8 mouse cellular contexts compared by ENCODE assay signal in genomic region chr1:171249913-171250600, GRCm38 (mm10). TPM values are rescaled to one million over a fixed set of nuclear protein-coding genes. Genes with fewer than 3 reads are reported as not detected.
DNase-seq lines count a peak whose midpoint lies in the region; ATAC-seq and TF ChIP-seq lines count a peak whose summit lies in the region.

Gene Adamts4, plus strand, starts transcription at chr1:171250421.

- peak within 1 kb of the TSS; percentile 41 for H3K4me3 ChIP-seq in liver, adult 2 months (ENCODE audit: insufficient read depth, low read depth, low read length)
- H3K4me3 ChIP-seq in heart, embryonic 15.5 days = peak within 1 kb of the TSS; percentile 42
- H3K4me3 ChIP-seq in midbrain, embryonic 14.5 days (replicated peaks; ENCODE audit: low read depth, low read length) = peak within 1 kb of the TSS; percentile 25
- H3K4me3 ChIP-seq in thymus, adult 2 months (ENCODE audit: control insufficient read depth, insufficient read depth, low read length) = no peak within 1 kb of the TSS

- ATAC-seq in heart, embryonic 15.5 days (replicated peaks; ENCODE audit: insufficient number of reproducible peaks, insufficient read depth, low FRiP score, low read depth) = no peak
- no peak for ATAC-seq in midbrain, embryonic 14.5 days (ENCODE audit: low FRiP score, low TSS enrichment)

- no peak for DNase-seq in liver, adult 2 months (ENCODE audit: extremely low read depth, low read depth, low spot score)
- DNase-seq in liver = no peak
- DNase-seq in embryo, embryonic 9.5 days (ENCODE audit: extremely low spot score) = peak; percentile 58
- peak; percentile 71 for DNase-seq in layer of hippocampus, adult 9-11 months
- peak; percentile 71 for DNase-seq in midbrain, embryonic 14.5 days
- DNase-seq in thymus, adult 2 months = no peak
- DNase-seq in B cell, adult 2 months = no peak

- H3K4me1 ChIP-seq in liver, adult 2 months (ENCODE audit: control insufficient read depth, insufficient read depth, low read length) = peaks cover 10% of the 10 kb centered on the region
- H3K4me1 ChIP-seq in heart, embryonic 15.5 days (replicated peaks) = peaks cover 57% of the 10 kb centered on the region
- H3K4me1 ChIP-seq in midbrain, embryonic 14.5 days (ENCODE audit: control insufficient read depth, insufficient read depth, low read length) = peaks cover 36% of the 10 kb centered on the region
- peaks cover 9% of the 10 kb centered on the region for H3K4me1 ChIP-seq in thymus, adult 2 months (replicated peaks; ENCODE audit: control insufficient read depth, insufficient read depth, low read length)

- H3K9me3 ChIP-seq in heart, embryonic 15.5 days (replicated peaks) = no peaks in the 10 kb centered on the region
- H3K9me3 ChIP-seq in midbrain, embryonic 14.5 days (ENCODE audit: control insufficient read depth, low read length) = no peaks in the 10 kb centered on the region

- no peak for TF ChIP-seq CTCF in liver, adult 2 months (IDR thresholded peaks at IDR 0.05; ENCODE audit: low read depth, low read length)
- no peak for TF ChIP-seq CTCF in thymus, adult 2 months (IDR thresholded peaks at IDR 0.05; ENCODE audit: borderline replicate concordance, control insufficient read depth, extremely low read depth, insufficient read depth, low read length, poor library complexity)

- H3K9ac ChIP-seq in liver, adult 2 months (ENCODE audit: low read depth, low read length) = no peak within 1 kb of the TSS; the same call in 1 of the 2 replicates
- H3K9ac ChIP-seq in heart, embryonic 15.5 days = peak within 1 kb of the TSS; percentile 43
- H3K9ac ChIP-seq in midbrain, embryonic 14.5 days (replicated peaks; ENCODE audit: low read length) = peak within 1 kb of the TSS; percentile 39

- H3K36me3 ChIP-seq in liver, adult 2 months (ENCODE audit: control insufficient read depth, insufficient read depth, low read length) = no peaks in the 10 kb centered on the region; the same call in 1 of the 2 replicates
- peaks cover 7% of the 10 kb centered on the region; the same call in 1 of the 2 replicates for H3K36me3 ChIP-seq in heart, embryonic 15.5 days
- peaks cover 1% of the 10 kb centered on the region; the same call in 1 of the 2 replicates for H3K36me3 ChIP-seq in midbrain, embryonic 14.5 days (ENCODE audit: control insufficient read depth, insufficient read depth, low read length)
- peaks cover 3% of the 10 kb centered on the region; the same call in 1 of the 2 replicates for H3K36me3 ChIP-seq in thymus, adult 2 months (ENCODE audit: control insufficient read depth, insufficient read depth, low read length)

- no peak for TF ChIP-seq POLR2A in liver, adult 2 months (IDR thresholded peaks at IDR 0.05; ENCODE audit: extremely low read depth, insufficient read depth, low read length)
- TF ChIP-seq POLR2A in thymus, adult 2 months (IDR thresholded peaks at IDR 0.05; ENCODE audit: control insufficient read depth, extremely low read depth, insufficient read depth, low read length, poor library complexity) = no peak

- peak within 1 kb of the TSS; percentile 63 for H3K4me2 ChIP-seq in heart, embryonic 15.5 days
- peak within 1 kb of the TSS; percentile 55 for H3K4me2 ChIP-seq in midbrain, embryonic 14.5 days (ENCODE audit: low read length)

- H3K27me3 ChIP-seq in liver, adult 2 months (ENCODE audit: control insufficient read depth, insufficient read depth, low read length) = no peaks in the 10 kb centered on the region
- H3K27me3 ChIP-seq in heart, embryonic 15.5 days = peaks cover 3% of the 10 kb centered on the region; the same call in 1 of the 2 replicates
- H3K27me3 ChIP-seq in midbrain, embryonic 14.5 days (ENCODE audit: control insufficient read depth, insufficient read depth, low read length) = no peaks in the 10 kb centered on the region
- H3K27me3 ChIP-seq in thymus, adult 2 months (ENCODE audit: control insufficient read depth, insufficient read depth, low read length) = no peaks in the 10 kb centered on the region

- peaks cover 9% of the 10 kb centered on the region; the same call in 1 of the 2 replicates for H3K79me2 ChIP-seq in liver, adult 2 months (ENCODE audit: control insufficient read depth, insufficient read depth, low read length)

- H3K27ac ChIP-seq in liver, adult 2 months (replicated peaks; ENCODE audit: insufficient read depth, low read depth, low read length) = no peak within 1 kb of the TSS
- peak within 1 kb of the TSS; percentile 93 for H3K27ac ChIP-seq in heart, embryonic 15.5 days
- H3K27ac ChIP-seq in midbrain, embryonic 14.5 days (replicated peaks; ENCODE audit: low read depth, low read length) = no peak within 1 kb of the TSS; the same call in 1 of the 2 replicates
- no peak within 1 kb of the TSS for H3K27ac ChIP-seq in thymus, adult 2 months (ENCODE audit: control insufficient read depth, insufficient read depth, low read length)

- 50% methylated on average over 5 of the region's 5 CpGs for WGBS in liver, adult 2 months
- WGBS in heart, embryonic 15.5 days = 20% methylated on average over 5 of the region's 5 CpGs
- WGBS in midbrain, embryonic 14.5 days = 5% methylated on average over 5 of the region's 5 CpGs
- 36% methylated on average over 5 of the region's 5 CpGs for WGBS in thymus, adult 2 months

RNA-seq across cellular contexts. Expression of gene Adamts4, which starts in this region (rescaled TPM):
- total RNA-seq in liver, adult 2 months (2014; rRNA removed) = 0.09 and 0.13 TPM in 2 replicates
- polyA plus RNA-seq in liver, adult 2 months (2012; rRNA removed) = 0.15 and 0.37 TPM in 2 replicates
- 5.2 and 6.0 TPM in 2 replicates for polyA plus RNA-seq in heart, embryonic 15.5 days (2015; fragmentation: Nextera tagmentation; extraction: Ambion mirVana)
- 3.3 and 4.1 TPM in 2 replicates for polyA plus RNA-seq in midbrain, embryonic 14.5 days (2014; fragmentation: Nextera tagmentation; extraction: Ambion mirVana)
- polyA plus RNA-seq in thymus, adult 2 months (2012; rRNA removed) = 0.73 and 0.90 TPM in 2 replicates

Comparison
In these comparisons a context has a peak if more than half of its experiments do, and no peak if none do; other contexts are left out.
1. DNase-seq: peak in embryo, embryonic 9.5 days (single experiment), layer of hippocampus, adult 9-11 months (single experiment) and midbrain, embryonic 14.5 days (single experiment); none in liver, adult 2 months (single experiment), liver (single experiment), thymus, adult 2 months (single experiment) and B cell, adult 2 months (0 of 2).